In the genomic region with DNA sequence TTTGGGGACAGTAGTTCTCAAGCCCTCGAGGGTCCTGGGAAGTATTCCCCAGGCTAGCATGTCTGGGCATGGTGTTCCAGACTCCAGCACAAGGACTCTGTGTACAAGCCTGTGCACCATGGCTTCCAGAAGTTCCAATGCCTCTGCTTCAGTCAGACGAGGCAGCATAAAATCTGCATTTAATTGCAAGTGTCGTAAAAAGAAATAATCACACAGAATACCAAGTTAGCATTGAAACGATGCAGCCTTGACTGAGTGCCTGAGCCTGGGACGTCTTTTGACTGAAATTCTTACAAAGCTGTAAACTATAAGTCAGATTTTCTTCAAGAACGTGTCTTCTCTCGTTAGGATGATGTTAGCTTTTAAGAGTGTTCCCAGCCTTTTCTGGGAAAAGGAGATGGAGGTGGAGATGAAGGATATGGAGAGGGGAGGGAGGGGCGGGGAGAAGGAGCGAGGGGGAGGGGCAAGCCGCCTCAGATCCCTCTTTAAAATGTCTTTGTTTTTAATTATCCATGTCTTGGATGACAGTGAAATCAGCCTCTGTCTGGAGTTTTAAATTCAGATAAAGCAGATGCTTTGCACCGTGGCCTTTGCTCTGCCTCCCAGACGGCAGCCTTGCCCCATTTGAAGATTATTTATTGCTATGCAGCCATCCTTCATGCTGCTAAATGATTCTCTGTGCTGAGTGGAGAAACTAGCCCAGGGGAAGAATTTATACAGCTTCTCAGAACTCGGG, we compare ENCODE assay signal across 10 mouse cellular contexts.
DNase-seq lines count a peak whose midpoint lies in the region; ATAC-seq and TF ChIP-seq lines count a peak whose summit lies in the region.
"Had no signal": no experiment of that assay in that cellular context is flagged by ENCODE, and none has a peak within 500 bp of the region (broad histone marks: within the 10 kb centered on the region; RNA-seq: fewer than 3 reads in every experiment).

No protein-coding gene starts in this region.

- H3K9me3 ChIP-seq in intestine, embryonic 14.5 days (ENCODE audit: control insufficient read depth, low read length), result no peaks in the 10 kb centered on the region
- H3K9me3 ChIP-seq in intestine, postnatal 0 days (ENCODE audit: control insufficient read depth), result no peaks in the 10 kb centered on the region
- no peaks in the 10 kb centered on the region for H3K9me3 ChIP-seq in embryonic facial prominence, embryonic 11.5 days (replicated peaks; ENCODE audit: control insufficient read depth, low read length)
- no peaks in the 10 kb centered on the region for H3K9me3 ChIP-seq in limb, embryonic 11.5 days (ENCODE audit: control insufficient read depth, low read length)

- H3K27me3 ChIP-seq in intestine, embryonic 14.5 days (replicated peaks; ENCODE audit: control insufficient read depth, insufficient read depth, low read length), result no peaks in the 10 kb centered on the region; the same call in 1 of the 2 replicates
- H3K27me3 ChIP-seq in intestine, postnatal 0 days (replicated peaks; ENCODE audit: control insufficient read depth, insufficient read depth, low read length), result no peaks in the 10 kb centered on the region
- no peaks in the 10 kb centered on the region for H3K27me3 ChIP-seq in embryonic facial prominence, embryonic 11.5 days (ENCODE audit: control insufficient read depth, insufficient read depth, low read length)
- H3K27me3 ChIP-seq in limb, embryonic 11.5 days (ENCODE audit: control insufficient read depth, insufficient read depth, low read length), result no peaks in the 10 kb centered on the region

- H3K4me3 ChIP-seq in intestine, embryonic 14.5 days (ENCODE audit: low read depth, low read length), result no peak overlapping the region
- H3K4me3 ChIP-seq in intestine, postnatal 0 days (ENCODE audit: low read depth, low read length), result no peak overlapping the region
- H3K4me3 ChIP-seq in embryonic facial prominence, embryonic 11.5 days (ENCODE audit: low read depth, low read length), result no peak overlapping the region
- no peak overlapping the region for H3K4me3 ChIP-seq in limb, embryonic 11.5 days (ENCODE audit: low read depth, low read length)
- H3K4me3 ChIP-seq: myocyte had no signal

- TF ChIP-seq CTCF in intestine, postnatal 0 days (IDR thresholded peaks at IDR 0.05; ENCODE audit: low read depth), result no peak

- WGBS in intestine, embryonic 14.5 days, result 22% methylated on average over 13 of the region's 13 CpGs
- WGBS in intestine, postnatal 0 days, result 22% methylated on average over 13 of the region's 13 CpGs
- WGBS in embryonic facial prominence, embryonic 11.5 days, result 39% methylated on average over 13 of the region's 13 CpGs
- 7% methylated on average over 13 of the region's 13 CpGs for WGBS in limb, embryonic 11.5 days

- no peaks in the 10 kb centered on the region for H3K36me3 ChIP-seq in intestine, embryonic 14.5 days (ENCODE audit: control insufficient read depth, insufficient read depth, low read length)
- no peaks in the 10 kb centered on the region for H3K36me3 ChIP-seq in intestine, postnatal 0 days (ENCODE audit: control insufficient read depth, insufficient read depth)
- no peaks in the 10 kb centered on the region for H3K36me3 ChIP-seq in embryonic facial prominence, embryonic 11.5 days (replicated peaks; ENCODE audit: control insufficient read depth, insufficient read depth, low read depth, low read length)
- no peaks in the 10 kb centered on the region for H3K36me3 ChIP-seq in limb, embryonic 11.5 days (ENCODE audit: control insufficient read depth, insufficient read depth, low read length)

- no peak for ATAC-seq in intestine, embryonic 14.5 days (replicated peaks; ENCODE audit: low FRiP score, low TSS enrichment, low read depth)
- no peak for ATAC-seq in intestine, postnatal 0 days
- ATAC-seq in embryonic facial prominence, embryonic 11.5 days (replicated peaks; ENCODE audit: insufficient number of reproducible peaks, low FRiP score, low TSS enrichment, low read depth), result 0 out of 2 replicates have a peak, but pooled peaks have one; percentile 52
- ATAC-seq in limb, embryonic 11.5 days (ENCODE audit: insufficient number of reproducible peaks, low FRiP score, low TSS enrichment, low read depth), result no peak

- peak overlapping the region; percentile 25 for H3K4me2 ChIP-seq in intestine, embryonic 14.5 days (ENCODE audit: low read length)
- no peak overlapping the region for H3K4me2 ChIP-seq in intestine, postnatal 0 days (replicated peaks; ENCODE audit: low read depth)
- no peak overlapping the region for H3K4me2 ChIP-seq in embryonic facial prominence, embryonic 11.5 days (ENCODE audit: low read depth, low read length)
- H3K4me2 ChIP-seq in limb, embryonic 11.5 days (ENCODE audit: low read depth, severe bottlenecking), result peak overlapping the region; percentile 0; the same call in 1 of the 2 replicates

- no peak overlapping the region for H3K9ac ChIP-seq in intestine, embryonic 14.5 days (ENCODE audit: low read length)
- H3K9ac ChIP-seq in intestine, postnatal 0 days (ENCODE audit: low read depth, low read length), result no peak overlapping the region
- H3K9ac ChIP-seq in embryonic facial prominence, embryonic 11.5 days (replicated peaks; ENCODE audit: low read length), result no peak overlapping the region
- H3K9ac ChIP-seq in limb, embryonic 11.5 days (ENCODE audit: low read length), result 0 out of 2 replicates have a peak overlapping the region, but pooled peaks have one; percentile 13

- no peak for DNase-seq in intestine, embryonic 14.5 days (ENCODE audit: low spot score)
- DNase-seq in adrenal gland, postnatal 10 days, result peak; percentile 26
- peak; percentile 49 for DNase-seq in embryonic facial prominence, embryonic 11.5 days (ENCODE audit: low spot score)
- peak; percentile 34 for DNase-seq in limb, embryonic 11.5 days (ENCODE audit: low spot score)
- DNase-seq in right cerebral cortex, adult 18-20 months, result no peak
- no peak for DNase-seq in left cerebral cortex, adult 18-20 months (ENCODE audit: low spot score in 2 of 2)
- DNase-seq in cerebellum, postnatal 25 days, result no peak
- DNase-seq: lung, postnatal 14 days had no signal

- H3K27ac ChIP-seq in intestine, embryonic 14.5 days (ENCODE audit: low read depth), result no peak overlapping the region
- H3K27ac ChIP-seq in intestine, postnatal 0 days (ENCODE audit: low read depth, low read length), result no peak overlapping the region
- 0 out of 2 replicates have a peak overlapping the region, but pooled peaks have one; percentile 39 for H3K27ac ChIP-seq in embryonic facial prominence, embryonic 11.5 days (replicated peaks; ENCODE audit: low read depth, low read length)
- no peak overlapping the region for H3K27ac ChIP-seq in limb, embryonic 11.5 days (replicated peaks; ENCODE audit: low read depth, low read length)

- H3K4me1 ChIP-seq in intestine, embryonic 14.5 days (replicated peaks; ENCODE audit: control insufficient read depth, insufficient read depth, low read length), result peaks cover 12% of the 10 kb centered on the region
- no peaks in the 10 kb centered on the region for H3K4me1 ChIP-seq in intestine, postnatal 0 days (replicated peaks; ENCODE audit: control insufficient read depth, insufficient read depth, low read length)
- H3K4me1 ChIP-seq in embryonic facial prominence, embryonic 11.5 days (ENCODE audit: control insufficient read depth, insufficient read depth, low read length), result no peaks in the 10 kb centered on the region; the same call in 1 of the 2 replicates
- peaks cover 8% of the 10 kb centered on the region for H3K4me1 ChIP-seq in limb, embryonic 11.5 days (ENCODE audit: control insufficient read depth, insufficient read depth, low read length)

Comparison
In these comparisons a context has a peak if more than half of its experiments do, and no peak if none do; other contexts are left out.
1. H3K4me2 ChIP-seq: peak in intestine, embryonic 14.5 days (single experiment) and limb, embryonic 11.5 days (single experiment); none in intestine, postnatal 0 days (single experiment) and embryonic facial prominence, embryonic 11.5 days (single experiment).
2. DNase-seq: peak in adrenal gland, postnatal 10 days (single experiment), embryonic facial prominence, embryonic 11.5 days (single experiment) and limb, embryonic 11.5 days (single experiment); none in intestine, embryonic 14.5 days (single experiment), right cerebral cortex, adult 18-20 months (single experiment), left cerebral cortex, adult 18-20 months (0 of 2) and cerebellum, postnatal 25 days (0 of 2).